Mouse (Mus musculus) adrenal gland, adult 2 months (tissue): ENCODE measurements at regions not wholly inside any gene's neighbourhood (a gene's known extent, or its start where the extent isn't known, plus 50 kb on each side); places are given as distances from the start of the nearest gene placed in this dataset.

ENCODE experiments used
- DNase-seq: peaks from one replicate; pipeline ENCODE4 v3.0.0; 2021

- DNase-seq: no peak
These were observed 221.7 kb upstream of the Veph1 start for GRCm38 (mm10) chr3:66518289-66518688.

- no peak for DNase-seq
These were observed 219.3 kb upstream of the Veph1 start for GRCm38 (mm10) chr3:66515773-66516406.

- no peak for DNase-seq
These were observed 217.9 kb upstream of the Veph1 start for GRCm38 (mm10) chr3:66514587-66514986.

GRCm38 (mm10) chr3:66512408-66512807 lies 215.8 kb upstream of the Veph1 start:
- no peak for DNase-seq

- DNase-seq: no peak
These were observed 213.8 kb upstream of the Veph1 start for GRCm38 (mm10) chr3:66510455-66510854.

- DNase-seq: no peak
These were observed 209.5 kb upstream of the Veph1 start for GRCm38 (mm10) chr3:66506125-66506524.

- no peak for DNase-seq
These were observed 208.9 kb upstream of the Veph1 start for GRCm38 (mm10) chr3:66505476-66506076.

- no peak for DNase-seq
These were observed 208.1 kb upstream of the Veph1 start for GRCm38 (mm10) chr3:66504717-66505116.

GRCm38 (mm10) chr3:66503615-66504014 lies 207.0 kb upstream of the Veph1 start:
- no peak for DNase-seq

- no peak for DNase-seq
These were observed 205.2 kb upstream of the Veph1 start for GRCm38 (mm10) chr3:66501865-66502264.

- DNase-seq: no peak
These were observed 197.9 kb upstream of the Veph1 start for GRCm38 (mm10) chr3:66494442-66495113.

- DNase-seq: no peak
These were observed 194.2 kb upstream of the Veph1 start for GRCm38 (mm10) chr3:66490696-66491357.

GRCm38 (mm10) chr3:66488724-66489123 lies 192.1 kb upstream of the Veph1 start:
- DNase-seq: no peak

- DNase-seq: no peak
These were observed 190.0 kb upstream of the Veph1 start for GRCm38 (mm10) chr3:66486658-66487057.

- no peak for DNase-seq
These were observed 189.5 kb upstream of the Veph1 start for GRCm38 (mm10) chr3:66486184-66486583.

- no peak for DNase-seq
These were observed 184.1 kb upstream of the Veph1 start for GRCm38 (mm10) chr3:66480718-66481117.

- no peak for DNase-seq
These were observed 182.6 kb upstream of the Veph1 start for GRCm38 (mm10) chr3:66479266-66479665.

- DNase-seq: no peak
These were observed 169.7 kb upstream of the Veph1 start for GRCm38 (mm10) chr3:66466321-66466720.

- DNase-seq: no peak
These were observed 168.7 kb upstream of the Veph1 start for GRCm38 (mm10) chr3:66465371-66465770.

- no peak for DNase-seq
These were observed 165.7 kb upstream of the Veph1 start for GRCm38 (mm10) chr3:66462341-66462740.

GRCm38 (mm10) chr3:66446274-66447159 lies 149.9 kb upstream of the Veph1 start:
- DNase-seq: no peak

GRCm38 (mm10) chr3:66433216-66433615 lies 136.6 kb upstream of the Veph1 start:
- DNase-seq: no peak
